ENCODE assay signal across 9 mouse cellular contexts in genomic region chr16:23953189-23953958, GRCm38 (mm10). TPM values are rescaled to one million over a fixed set of nuclear protein-coding genes. Genes with fewer than 3 reads are reported as not detected.
DNase-seq lines count a peak whose midpoint lies in the region; ATAC-seq lines count a peak whose summit lies in the region.
"Had no signal": no experiment of that assay in that cellular context is flagged by ENCODE, and none has a peak within 500 bp of the region (broad histone marks: within the 10 kb centered on the region; RNA-seq: fewer than 3 reads in every experiment).

No protein-coding gene starts in this region.

- H3K4me1 ChIP-seq in hindbrain, embryonic 10.5 days (replicated peaks): no peaks in the 10 kb centered on the region
- no peaks in the 10 kb centered on the region for H3K4me1 ChIP-seq in limb, embryonic 11.5 days (ENCODE audit: control insufficient read depth, insufficient read depth, low read length)

- no peak overlapping the region for H3K4me3 ChIP-seq in hindbrain, embryonic 10.5 days
- H3K4me3 ChIP-seq in limb, embryonic 11.5 days (ENCODE audit: low read depth, low read length): no peak overlapping the region

- no peak overlapping the region for H3K9ac ChIP-seq in limb, embryonic 11.5 days (ENCODE audit: low read length)

- DNase-seq in ovary, postnatal 10 days (ENCODE audit: low spot score): peak; percentile 44
- DNase-seq in ovary, postnatal 36 days (ENCODE audit: low spot score): no peak
- DNase-seq in ZHBTc4 (ENCODE audit: low read depth, low spot score): peak; percentile 74
- peak; percentile 80 for DNase-seq in embryo, embryonic 10.5 days (ENCODE audit: low spot score)
- DNase-seq in hindbrain, embryonic 10.5 days (ENCODE audit: low spot score): peak; percentile 61
- DNase-seq in limb, embryonic 11.5 days (ENCODE audit: low spot score): peak; percentile 79
- peak; percentile 70 for DNase-seq in neural tube, embryonic 10.5 days (ENCODE audit: extremely low spot score, low spot score)

- H3K9me3 ChIP-seq in hindbrain, embryonic 10.5 days: no peaks in the 10 kb centered on the region
- H3K9me3 ChIP-seq in limb, embryonic 11.5 days (ENCODE audit: control insufficient read depth, low read length): no peaks in the 10 kb centered on the region

- no peak overlapping the region for H3K4me2 ChIP-seq in limb, embryonic 11.5 days (ENCODE audit: low read depth, severe bottlenecking)

- H3K36me3 ChIP-seq in hindbrain, embryonic 10.5 days: no peaks in the 10 kb centered on the region
- H3K36me3 ChIP-seq in limb, embryonic 11.5 days (ENCODE audit: control insufficient read depth, insufficient read depth, low read length): no peaks in the 10 kb centered on the region

- no peak for ATAC-seq in limb, embryonic 11.5 days (ENCODE audit: insufficient number of reproducible peaks, low FRiP score, low TSS enrichment, low read depth)
- no peak for ATAC-seq in erythroid progenitor cell, adult 5-6 weeks (replicated peaks; ENCODE audit: low FRiP score, poor library complexity, severe bottlenecking)

- H3K27ac ChIP-seq in hindbrain, embryonic 10.5 days: no peak overlapping the region
- no peak overlapping the region for H3K27ac ChIP-seq in limb, embryonic 11.5 days (replicated peaks; ENCODE audit: low read depth, low read length)

- 56% methylated on average over 11 of the region's 11 CpGs for WGBS in hindbrain, embryonic 10.5 days
- WGBS in limb, embryonic 11.5 days: 55% methylated on average over 11 of the region's 11 CpGs

- H3K27me3 ChIP-seq in hindbrain, embryonic 10.5 days (ENCODE audit: insufficient read depth, poor library complexity, severe bottlenecking): no peaks in the 10 kb centered on the region
- H3K27me3 ChIP-seq in limb, embryonic 11.5 days (ENCODE audit: control insufficient read depth, insufficient read depth, low read length): no peaks in the 10 kb centered on the region

RNA-seq across cellular contexts. Expression of gene Rtp2, which starts 21.2 kb away (rescaled TPM):
- not detected in 2 replicates for polyA plus RNA-seq in hindbrain, embryonic 10.5 days (2016; fragmentation: Nextera tagmentation; extraction: Ambion mirVana)
- polyA plus RNA-seq in limb, embryonic 11.5 days (2014; fragmentation: Nextera tagmentation; extraction: Ambion mirVana): not detected in 2 replicates
- not detected in 2 replicates for total RNA-seq in erythroid progenitor cell, adult 5-6 weeks (2015; ENCODE audit: low replicate concordance)
- total RNA-seq in erythroid progenitor cell, adult 5-6 weeks (2017; ENCODE audit: low replicate concordance): not detected in 2 replicates

RNA-seq across cellular contexts. Expression of gene Gm37419, which starts 34.9 kb away (rescaled TPM):
- polyA plus RNA-seq in hindbrain, embryonic 10.5 days (2016; fragmentation: Nextera tagmentation; extraction: Ambion mirVana): not detected in 2 replicates
- not detected in 2 replicates for polyA plus RNA-seq in limb, embryonic 11.5 days (2014; fragmentation: Nextera tagmentation; extraction: Ambion mirVana)
- total RNA-seq in erythroid progenitor cell, adult 5-6 weeks (2015; ENCODE audit: low replicate concordance): not detected in 2 replicates
- total RNA-seq in erythroid progenitor cell, adult 5-6 weeks (2017; ENCODE audit: low replicate concordance): not detected in 2 replicates
- polyA plus RNA-seq: frontal cortex, adult 2 months had no signal

RNA-seq across cellular contexts. Expression of gene Bcl6, which starts 35.3 kb away (rescaled TPM):
- polyA plus RNA-seq in hindbrain, embryonic 10.5 days (2016; fragmentation: Nextera tagmentation; extraction: Ambion mirVana): 0.16 and 0.19 TPM in 2 replicates
- 0.23 and 0.24 TPM in 2 replicates for polyA plus RNA-seq in limb, embryonic 11.5 days (2014; fragmentation: Nextera tagmentation; extraction: Ambion mirVana)
- total RNA-seq in erythroid progenitor cell, adult 5-6 weeks (2015; ENCODE audit: low replicate concordance): 6.3 and 6.5 TPM in 2 replicates
- total RNA-seq in erythroid progenitor cell, adult 5-6 weeks (2017; ENCODE audit: low replicate concordance): 2.1 and 2.2 TPM in 2 replicates
